Mouse (Mus musculus): Measurements from ENCODE around the gene Swap70. TPM values are rescaled to one million over a fixed set of nuclear protein-coding genes. Genes with fewer than 3 reads are reported as not detected.

Swap70 gene
- total and polyA plus RNA-seq, 2 experiments from 2014 or later = 6.3 to 7.3 TPM

- H3K4me1 ChIP-seq (ENCODE audit: insufficient read depth, low read length) = no peaks in the 10 kb centered on the region
- no peak for DNase-seq (ENCODE audit: low spot score)
- H3K27ac ChIP-seq (ENCODE audit: low read depth, low read length) = no peak overlapping the region
- 88% methylated on average over 3 of the region's 3 CpGs for WGBS
- H3K4me2 ChIP-seq (ENCODE audit: low read depth, low read length, poor library complexity, severe bottlenecking) = no peak overlapping the region
- H3K9me3 ChIP-seq (ENCODE audit: low read length) = no peaks in the 10 kb centered on the region
- no peak for TF ChIP-seq CTCF (IDR thresholded peaks at IDR 0.05)
- no peaks in the 10 kb centered on the region for H3K27me3 ChIP-seq (ENCODE audit: insufficient read depth, low read length)
- H3K36me3 ChIP-seq (ENCODE audit: insufficient read depth, low read length) = no peaks in the 10 kb centered on the region
- no peak overlapping the region for H3K4me3 ChIP-seq (ENCODE audit: low read depth, low read length)
- ATAC-seq (ENCODE audit: low FRiP score) = no peak
- no peak overlapping the region for H3K9ac ChIP-seq (replicated peaks; ENCODE audit: low read length, poor library complexity, severe bottlenecking)
Observed at GRCm38 (mm10) chr7:110211025-110211424, 10.5 kb upstream of the Swap70 start.

- ATAC-seq (ENCODE audit: low FRiP score) (no peak), DNase-seq (ENCODE audit: low spot score) (no peak)
- Histone ChIP-seq H3K9me3 (ENCODE audit: low read length) (no peaks in the 10 kb centered on the region), H3K36me3 (ENCODE audit: insufficient read depth, low read length) (no peaks in the 10 kb centered on the region), H3K4me2 (ENCODE audit: low read depth, low read length, poor library complexity, severe bottlenecking) (no peak overlapping the region), H3K27ac (ENCODE audit: low read depth, low read length) (no peak overlapping the region), H3K4me3 (ENCODE audit: low read depth, low read length) (no peak overlapping the region), H3K4me1 (ENCODE audit: insufficient read depth, low read length) (no peaks in the 10 kb centered on the region), H3K27me3 (ENCODE audit: insufficient read depth, low read length) (no peaks in the 10 kb centered on the region), H3K9ac (replicated peaks; ENCODE audit: low read length, poor library complexity, severe bottlenecking) (no peak overlapping the region)
- 65% methylated on average over 3 of the region's 3 CpGs for WGBS
- TF ChIP-seq CTCF (IDR thresholded peaks at IDR 0.05) = no peak
Observed at GRCm38 (mm10) chr7:110214882-110215281, 6.6 kb upstream of the Swap70 start.

- Histone ChIP-seq H3K36me3 (ENCODE audit: insufficient read depth, low read length) (no peaks in the 10 kb centered on the region), H3K27me3 (ENCODE audit: insufficient read depth, low read length) (no peaks in the 10 kb centered on the region), H3K4me2 (ENCODE audit: low read depth, low read length, poor library complexity, severe bottlenecking) (peak overlapping the region; percentile 88), H3K9me3 (ENCODE audit: low read length) (no peaks in the 10 kb centered on the region), H3K9ac (replicated peaks; ENCODE audit: low read length, poor library complexity, severe bottlenecking) (0 out of 2 replicates have a peak overlapping the region, but pooled peaks have one; percentile 59), H3K4me3 (ENCODE audit: low read depth, low read length) (peak overlapping the region; percentile 68), H3K27ac (ENCODE audit: low read depth, low read length) (no peak overlapping the region), H3K4me1 (ENCODE audit: insufficient read depth, low read length) (no peaks in the 10 kb centered on the region)
- peak; percentile 52 for TF ChIP-seq CTCF (IDR thresholded peaks at IDR 0.05)
- ATAC-seq (ENCODE audit: low FRiP score) (no peak), DNase-seq (ENCODE audit: low spot score) (no peak)
- 16% methylated on average over 8 of the region's 8 CpGs for WGBS
Observed at GRCm38 (mm10) chr7:110221051-110221585, 393 bp upstream of the Swap70 start.

GRCm38 (mm10) chr7:110222583-110223182 is 1.2 kb downstream of the Swap70 start:
- peak overlapping the region; percentile 68 for H3K4me3 ChIP-seq (ENCODE audit: low read depth, low read length)

GRCm38 (mm10) chr7:110223727-110224510 is 2.4 kb downstream of the Swap70 start:
- Histone ChIP-seq H3K9ac (replicated peaks; ENCODE audit: low read length, poor library complexity, severe bottlenecking) (no peak overlapping the region), H3K27ac (ENCODE audit: low read depth, low read length) (no peak overlapping the region), H3K27me3 (ENCODE audit: insufficient read depth, low read length) (no peaks in the 10 kb centered on the region), H3K36me3 (ENCODE audit: insufficient read depth, low read length) (no peaks in the 10 kb centered on the region), H3K9me3 (ENCODE audit: low read length) (no peaks in the 10 kb centered on the region), H3K4me1 (ENCODE audit: insufficient read depth, low read length) (no peaks in the 10 kb centered on the region), H3K4me3 (ENCODE audit: low read depth, low read length) (no peak overlapping the region), H3K4me2 (ENCODE audit: low read depth, low read length, poor library complexity, severe bottlenecking) (no peak overlapping the region)
- TF ChIP-seq CTCF (IDR thresholded peaks at IDR 0.05) = no peak
- DNase-seq (ENCODE audit: low spot score) (no peak), ATAC-seq (ENCODE audit: low FRiP score) (no peak)
- 83% methylated on average over 2 of the region's 2 CpGs for WGBS

More at GRCm38 (mm10) chr7:110222583-110223182, 1.2 kb downstream of the Swap70 start:
- H3K9me3 ChIP-seq (ENCODE audit: low read length) = no peaks in the 10 kb centered on the region
- ATAC-seq (ENCODE audit: low FRiP score) (no peak), DNase-seq (ENCODE audit: low spot score) (no peak)
- no peaks in the 10 kb centered on the region for H3K36me3 ChIP-seq (ENCODE audit: insufficient read depth, low read length)
- H3K27ac ChIP-seq (ENCODE audit: low read depth, low read length) = no peak overlapping the region
- no peak overlapping the region for H3K9ac ChIP-seq (replicated peaks; ENCODE audit: low read length, poor library complexity, severe bottlenecking)
- no peaks in the 10 kb centered on the region for H3K27me3 ChIP-seq (ENCODE audit: insufficient read depth, low read length)
- no peaks in the 10 kb centered on the region for H3K4me1 ChIP-seq (ENCODE audit: insufficient read depth, low read length)
- no peak for TF ChIP-seq CTCF (IDR thresholded peaks at IDR 0.05)
- 18% methylated on average over 12 of the region's 12 CpGs for WGBS
- peak overlapping the region; percentile 88 for H3K4me2 ChIP-seq (ENCODE audit: low read depth, low read length, poor library complexity, severe bottlenecking)

- Histone ChIP-seq H3K9ac (replicated peaks; ENCODE audit: low read length, poor library complexity, severe bottlenecking) (no peak overlapping the region), H3K4me1 (ENCODE audit: insufficient read depth, low read length) (no peaks in the 10 kb centered on the region), H3K4me2 (ENCODE audit: low read depth, low read length, poor library complexity, severe bottlenecking) (no peak overlapping the region), H3K4me3 (ENCODE audit: low read depth, low read length) (no peak overlapping the region), H3K27ac (ENCODE audit: low read depth, low read length) (no peak overlapping the region), H3K9me3 (ENCODE audit: low read length) (no peaks in the 10 kb centered on the region), H3K27me3 (ENCODE audit: insufficient read depth, low read length) (no peaks in the 10 kb centered on the region), H3K36me3 (ENCODE audit: insufficient read depth, low read length) (no peaks in the 10 kb centered on the region)
- DNase-seq (ENCODE audit: low spot score) (no peak), ATAC-seq (ENCODE audit: low FRiP score) (no peak)
- WGBS = 96% methylated on average over 5 of the region's 5 CpGs
- TF ChIP-seq CTCF (IDR thresholded peaks at IDR 0.05) = no peak
Observed at GRCm38 (mm10) chr7:110226484-110226883, 5.0 kb downstream of the Swap70 start.

Data from midbrain, postnatal 0 days (tissue).